Mouse (Mus musculus): ENCODE results near the gene Plpp3. TPM values are rescaled to one million over a fixed set of nuclear protein-coding genes. Genes with fewer than 3 reads are reported as not detected.

Plpp3 gene
- polyA plus RNA-seq, 1 experiment from 2014 or later, result 51.7 TPM

DNA sequence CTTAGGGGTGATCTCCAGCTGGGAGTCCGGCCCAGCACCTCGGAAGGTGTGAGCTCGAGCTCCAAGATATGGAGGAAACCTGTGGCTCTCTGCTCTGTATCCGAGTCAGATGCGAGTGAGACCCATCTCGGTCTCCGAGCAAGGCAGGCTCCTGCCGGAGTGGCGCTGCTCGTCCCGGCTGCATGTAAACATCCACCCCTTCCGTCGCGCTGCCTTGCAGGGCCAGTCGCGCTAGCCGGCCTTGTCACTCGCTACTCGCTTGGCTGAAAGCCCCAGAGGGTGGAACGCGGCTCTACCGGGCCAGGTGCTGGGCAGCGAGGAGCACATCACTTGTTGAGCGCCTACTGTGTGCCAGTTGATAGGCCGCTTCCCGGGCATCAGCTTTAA, 1.0 kb downstream of the Plpp3 start:
- ATAC-seq (peak; percentile 8), DNase-seq (ENCODE audit: low read depth, low spot score) (no peak)
- ChIA-PET POLR2A (interaction anchor here (0.6 to 1.2 kb wide), 6 partner anchors 32 to 625 kb away, joined by 3 to 4 read pairs (median 3); no protein-coding TSS in a partner anchor), CTCF (interaction anchor here (0.8 to 1.4 kb wide), 6 partner anchors 23 to 938 kb away, joined by 3 read pairs; no protein-coding TSS in a partner anchor)
- no peak for TF ChIP-seq CTCF (IDR thresholded peaks at IDR 0.05)
- H3K27me3 ChIP-seq, result no peaks in the 10 kb centered on the region
- in situ Hi-C loops (cut with MboI; ENCODE audit: low pct_unique_long_range_greater_than_20kb), result loop anchor here (5.0 to 10.0 kb wide), 5 partner anchors 157 to 937 kb away; no protein-coding TSS in a partner anchor

DNA sequence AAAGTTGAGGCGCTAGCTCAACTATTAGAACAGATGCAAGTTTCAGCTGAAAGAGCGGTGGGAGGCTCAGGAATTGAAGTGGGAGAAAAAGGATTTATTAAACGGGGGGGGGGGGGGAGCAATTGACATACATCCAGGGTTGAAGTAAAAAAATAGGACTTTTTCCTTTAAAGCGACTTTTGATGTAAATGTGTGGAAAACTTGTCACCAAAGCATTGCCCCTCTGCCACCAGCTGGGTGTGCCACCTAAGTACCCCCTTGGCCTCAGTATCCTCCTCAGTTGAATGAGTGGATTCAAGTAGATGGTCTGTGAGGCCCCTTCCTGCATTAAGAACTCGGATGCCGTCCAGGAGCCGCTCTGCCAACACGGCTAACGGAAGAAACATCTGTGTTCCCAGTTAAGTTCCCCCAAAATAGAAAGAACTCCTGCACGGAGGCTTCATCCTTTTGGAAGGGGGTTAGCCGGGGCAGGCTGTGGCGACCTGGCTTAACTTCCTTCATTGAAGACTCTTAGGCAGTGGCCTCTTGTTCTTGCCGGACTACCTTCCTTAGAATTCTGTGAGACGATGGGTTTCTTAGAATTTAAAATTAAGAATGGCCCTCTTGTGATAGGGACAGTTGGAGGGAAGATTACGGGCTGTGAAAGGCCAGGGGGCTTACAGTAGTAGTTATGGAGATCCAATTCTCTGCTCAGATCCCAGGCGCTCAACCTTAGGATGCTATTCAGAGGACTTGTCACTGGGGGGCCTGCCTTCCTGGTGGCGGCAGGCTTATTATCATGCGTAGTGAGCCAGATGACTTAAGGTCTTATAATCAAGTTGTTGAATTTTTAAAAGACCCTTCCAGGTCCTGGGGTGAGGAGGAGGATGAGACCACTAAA, 1.7 kb downstream of the Plpp3 start:
- ATAC-seq, result no peak
- peak; percentile 59 for TF ChIP-seq CTCF (IDR thresholded peaks at IDR 0.05)
- in situ Hi-C loops (cut with MboI; ENCODE audit: low pct_unique_long_range_greater_than_20kb), result loop anchor here (5.0 to 10.0 kb wide), 5 partner anchors 156 to 936 kb away; no protein-coding TSS in a partner anchor
- no peak for DNase-seq (ENCODE audit: low read depth, low spot score)
- CTCF ChIA-PET, result interaction anchor here (0.8 kb wide), 1 partner anchor 341 kb away, joined by 3 read pairs; no protein-coding TSS in a partner anchor
- POLR2A ChIA-PET, result interaction anchor here (0.6 to 1.2 kb wide), 5 partner anchors 31 to 1054 kb away, joined by 3 to 4 read pairs (median 3); no protein-coding TSS in a partner anchor
- H3K27me3 ChIP-seq, result no peaks in the 10 kb centered on the region

DNA sequence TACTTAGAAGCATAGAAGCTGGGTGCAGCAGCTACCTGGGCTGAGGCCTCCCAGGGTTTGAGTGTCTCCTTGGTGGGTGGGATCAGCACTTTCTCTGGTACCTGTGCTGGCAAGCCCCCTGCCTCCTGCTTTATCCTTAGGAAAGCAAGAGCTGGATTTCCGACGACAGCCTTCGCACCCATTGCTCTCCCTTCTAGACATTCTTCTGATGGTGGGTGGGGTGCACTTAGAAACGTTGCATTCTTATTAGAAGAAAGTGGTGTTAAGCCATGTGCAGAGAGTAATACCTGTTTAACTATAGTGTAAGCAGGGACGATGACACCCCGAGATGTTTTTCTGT, 2.4 kb downstream of the Plpp3 start:
- no peak for TF ChIP-seq CTCF (IDR thresholded peaks at IDR 0.05)

DNA sequence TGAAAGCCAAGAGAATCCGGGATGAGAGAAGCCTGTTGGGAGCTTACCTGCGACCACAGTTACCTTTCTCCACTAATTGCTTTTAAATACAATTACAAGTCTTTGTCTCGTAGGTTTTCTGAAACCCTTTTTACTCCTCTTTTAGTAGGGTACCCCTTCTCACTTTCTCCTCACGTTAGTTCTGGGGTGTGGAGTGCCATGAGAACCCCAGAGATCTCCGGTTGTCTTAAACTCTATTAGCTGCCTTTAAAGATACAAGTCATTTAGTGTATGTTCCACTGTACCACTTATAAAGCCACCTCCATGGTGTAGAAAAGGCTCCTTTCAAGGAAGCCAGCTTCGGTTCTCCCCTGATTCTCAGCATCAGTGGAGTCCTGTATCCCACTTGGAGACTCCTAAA, 3.3 kb downstream of the Plpp3 start:
- in situ Hi-C loops (cut with MboI; ENCODE audit: low pct_unique_long_range_greater_than_20kb), result no loop called here
- H3K27me3 ChIP-seq, result no peaks in the 10 kb centered on the region
- no peak for TF ChIP-seq CTCF (IDR thresholded peaks at IDR 0.05)
- ChIA-PET POLR2A (interaction anchor here (1.2 kb wide), 1 partner anchor 12 kb away, joined by 3 read pairs; no protein-coding TSS in a partner anchor), CTCF (interaction anchor here (1.4 kb wide), 1 partner anchor 10 kb away, joined by 3 read pairs; no protein-coding TSS in a partner anchor)
- ATAC-seq (no peak), DNase-seq (ENCODE audit: low read depth, low spot score) (no peak)

More for the DNA sequence above, 2.4 kb downstream of the Plpp3 start:
- ATAC-seq (no peak), DNase-seq (ENCODE audit: low read depth, low spot score) (no peak)
- CTCF ChIA-PET, result no interaction called here
- no peaks in the 10 kb centered on the region for H3K27me3 ChIP-seq
- in situ Hi-C loops (cut with MboI; ENCODE audit: low pct_unique_long_range_greater_than_20kb), result loop anchor here (5.0 to 10.0 kb wide), 5 partner anchors 155 to 935 kb away; no protein-coding TSS in a partner anchor
- POLR2A ChIA-PET, result interaction anchor here (0.7 kb wide), 1 partner anchor 1053 kb away, joined by 3 read pairs; no protein-coding TSS in a partner anchor

DNA sequence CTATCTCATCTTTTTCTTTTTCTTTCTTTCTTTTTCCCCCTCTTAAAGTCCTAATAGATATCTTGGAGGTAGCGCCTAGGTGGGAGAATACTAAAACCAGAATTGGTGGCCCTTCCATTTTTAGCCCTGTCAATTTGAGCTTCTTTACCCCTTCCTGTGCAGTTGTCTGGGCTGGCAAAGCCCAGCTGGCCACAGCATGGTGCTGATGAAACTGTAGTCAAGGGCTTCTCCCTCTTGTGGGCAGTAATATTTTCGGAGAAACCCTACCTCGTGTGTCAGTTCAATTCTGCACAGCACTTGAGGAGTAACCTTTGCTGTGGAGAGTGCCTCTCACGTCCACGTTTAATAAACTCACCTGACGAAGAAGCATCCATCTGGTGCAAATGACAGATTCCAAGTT, 4.9 kb downstream of the Plpp3 start:
- DNase-seq (ENCODE audit: low read depth, low spot score) (no peak), ATAC-seq (no peak)
- CTCF ChIA-PET, result no interaction called here
- POLR2A ChIA-PET, result interaction anchor here (0.9 kb wide), 1 partner anchor 11 kb away, joined by 3 read pairs; no protein-coding TSS in a partner anchor
- TF ChIP-seq CTCF (IDR thresholded peaks at IDR 0.05), result no peak
- no peaks in the 10 kb centered on the region for H3K27me3 ChIP-seq
- in situ Hi-C loops (cut with MboI; ENCODE audit: low pct_unique_long_range_greater_than_20kb), result no loop called here

DNA sequence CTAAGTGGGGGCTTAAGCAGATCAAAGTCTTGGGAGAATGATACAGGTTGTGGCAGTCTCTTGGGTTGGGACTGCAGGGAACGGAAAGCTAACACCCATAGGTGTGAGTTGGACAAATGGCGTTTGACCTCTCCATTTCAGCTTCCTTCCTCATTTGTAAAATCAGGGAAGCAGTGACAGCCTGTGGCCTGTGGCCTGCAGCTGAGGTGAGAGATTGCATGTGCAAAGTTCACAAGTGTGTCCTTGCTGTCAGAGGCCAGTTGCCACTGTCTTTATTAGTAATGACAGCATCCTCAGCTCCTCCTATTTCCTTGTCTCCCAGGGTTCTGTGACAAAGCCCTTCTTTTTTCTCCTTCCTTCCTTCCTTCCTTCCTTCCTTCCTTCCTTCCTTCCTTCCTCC, 5.5 kb downstream of the Plpp3 start:
- POLR2A ChIA-PET, result interaction anchor here (0.9 kb wide), 1 partner anchor 10 kb away, joined by 3 read pairs; no protein-coding TSS in a partner anchor
- H3K27me3 ChIP-seq, result no peaks in the 10 kb centered on the region
- no peak for TF ChIP-seq CTCF (IDR thresholded peaks at IDR 0.05)
- ATAC-seq, result no peak
- no peak for DNase-seq (ENCODE audit: low read depth, low spot score)
- CTCF ChIA-PET, result no interaction called here
- in situ Hi-C loops (cut with MboI; ENCODE audit: low pct_unique_long_range_greater_than_20kb), result no loop called here

DNA sequence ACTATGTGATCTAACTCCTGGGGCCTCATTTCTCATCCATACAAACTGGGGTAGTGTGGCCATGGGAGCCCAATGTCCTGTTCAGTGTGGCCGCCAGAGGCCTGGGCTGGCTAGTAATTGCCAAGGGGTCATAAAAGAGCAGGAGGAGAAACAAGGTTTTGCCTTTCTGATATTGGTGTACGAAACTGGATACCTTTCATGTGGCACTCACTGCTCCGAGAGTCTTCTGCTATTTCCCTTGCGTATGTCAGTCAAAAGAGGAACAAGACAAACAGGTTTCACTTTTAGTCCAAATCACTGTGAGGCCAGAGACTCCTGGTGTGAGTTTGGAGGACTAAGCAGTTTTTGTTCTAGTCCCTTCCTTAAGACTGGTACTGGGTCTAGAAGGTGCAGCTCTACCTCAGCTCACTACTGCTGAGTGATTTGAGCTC, 6.8 kb downstream of the Plpp3 start:
- ChIA-PET POLR2A (interaction anchor here (0.7 kb wide), 1 partner anchor 205 kb away, joined by 3 read pairs; no protein-coding TSS in a partner anchor), CTCF (interaction anchor here (0.6 kb wide), 1 partner anchor 327 kb away, joined by 3 read pairs; no protein-coding TSS in a partner anchor)
- TF ChIP-seq CTCF (IDR thresholded peaks at IDR 0.05), result no peak
- no peaks in the 10 kb centered on the region for H3K27me3 ChIP-seq
- DNase-seq (ENCODE audit: low read depth, low spot score) (no peak), ATAC-seq (no peak)
- in situ Hi-C loops (cut with MboI; ENCODE audit: low pct_unique_long_range_greater_than_20kb), result no loop called here

DNA sequence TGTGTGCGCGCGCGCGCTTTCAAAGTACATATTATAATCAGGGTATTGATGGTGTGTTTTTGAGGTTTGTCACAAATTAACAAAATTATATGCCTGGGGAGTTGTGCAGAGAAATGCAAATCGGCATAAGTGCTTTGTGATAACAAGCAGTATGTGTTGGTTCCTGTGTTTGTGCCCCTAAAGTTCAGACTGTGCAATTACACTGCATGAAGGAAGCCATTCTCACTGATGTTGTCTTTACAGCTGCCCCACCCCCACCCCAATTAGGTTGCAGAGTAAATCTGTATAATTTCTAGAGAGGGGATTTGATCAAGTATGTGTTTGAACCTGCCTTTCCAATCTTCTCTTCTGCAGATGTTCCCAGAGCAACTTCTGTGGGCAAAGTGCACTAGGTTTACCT, 7.8 kb downstream of the Plpp3 start:
- in situ Hi-C loops (cut with MboI; ENCODE audit: low pct_unique_long_range_greater_than_20kb), result no loop called here
- TF ChIP-seq CTCF (IDR thresholded peaks at IDR 0.05), result no peak
- DNase-seq (ENCODE audit: low read depth, low spot score), result no peak
- POLR2A ChIA-PET, result interaction anchor here (0.7 kb wide), 1 partner anchor 204 kb away, joined by 3 read pairs; no protein-coding TSS in a partner anchor
- CTCF ChIA-PET, result no interaction called here
- no peak for ATAC-seq
- H3K27me3 ChIP-seq, result no peaks in the 10 kb centered on the region

DNA sequence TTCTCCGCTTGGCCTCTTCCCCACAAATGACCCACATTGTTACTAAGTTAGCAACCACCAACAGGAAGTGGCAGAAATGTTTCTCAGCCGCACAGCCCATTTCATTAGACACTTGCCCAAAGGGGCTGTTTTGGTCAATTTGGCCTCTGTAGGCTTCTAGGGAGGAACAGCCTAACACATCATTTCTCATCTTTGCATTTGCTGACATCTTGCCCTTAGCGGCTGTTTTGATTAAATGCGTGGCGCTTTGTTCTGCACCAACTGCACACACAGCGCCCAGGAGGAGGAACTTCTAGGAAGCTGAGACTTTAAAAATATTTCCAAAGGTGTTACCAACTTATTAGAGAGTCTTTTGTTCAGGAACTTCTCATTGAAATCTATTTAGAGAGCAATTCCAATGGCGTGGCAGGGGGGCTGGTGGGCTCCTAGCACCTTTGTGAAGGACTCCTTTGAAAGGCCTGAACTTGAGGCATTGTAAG, 12.0 kb downstream of the Plpp3 start:
- in situ Hi-C loops (cut with MboI; ENCODE audit: low pct_unique_long_range_greater_than_20kb), result no loop called here
- DNase-seq (ENCODE audit: low read depth, low spot score) (no peak), ATAC-seq (no peak)
- CTCF ChIA-PET, result no interaction called here
- no peak for TF ChIP-seq CTCF (IDR thresholded peaks at IDR 0.05)
- no peaks in the 10 kb centered on the region for H3K27me3 ChIP-seq
- POLR2A ChIA-PET, result no interaction called here
